Mouse (Mus musculus) B cell, adult (primary cell): ENCODE results near the gene Themis2. TPM values are rescaled to one million over a fixed set of nuclear protein-coding genes. Genes with fewer than 3 reads are reported as not detected.

ENCODE experiments used
- total RNA-seq: library from RNA; stranded (reverse); gene quantifications from 4 replicates; pipeline ENCODE4 v1.2.4, GENCODE M21; 2023; ENCODE audit not compliant: inconsistent age

Gene Themis2
- total RNA-seq, result 128 to 135 TPM (median 131 TPM) in 4 replicates

GRCm38 (mm10) chr4:132796196-132796886 is at the start of gene Themis2:
Gene Themis2 (minus strand): TSS chr4:132796387.

GRCm38 (mm10) chr4:132842970-132843704 is 47.0 kb upstream of the Themis2 start, which contains the start of gene Ppp1r8:
Gene Ppp1r8 (minus strand): TSS chr4:132843169.

GRCm38 (mm10) chr4:132767914-132768876 is 28.0 kb downstream of the Themis2 start, which contains the start of gene Rpa2:
Gene Rpa2 (plus strand): TSS chr4:132768332.

GRCm38 (mm10) chr4:132756974-132757373 is 39.2 kb downstream of the Themis2 start, which contains the start of gene Smpdl3b:
Gene Smpdl3b (minus strand): TSS chr4:132757252.

GRCm38 (mm10) chr4:132732148-132732684 is 64.0 kb downstream of the Themis2 start, which contains the start of gene Xkr8:
Gene Xkr8 (minus strand): TSS chr4:132732546.

Other genes starting within 250 kb of the Themis2 start
- gene Ptafr, start 232.3 kb downstream of the Themis2 start, total RNA-seq, result 1.00 to 1.3 TPM (median 1.2 TPM) in 4 replicates
- gene Eya3, start 157.4 kb downstream of the Themis2 start, total RNA-seq, result 38.9 to 43.7 TPM (median 41.4 TPM) in 4 replicates
- gene Xkr8, start 63.8 kb downstream of the Themis2 start, total RNA-seq, result 1.0 to 1.8 TPM (median 1.4 TPM) in 4 replicates
- gene Smpdl3b, start 39.1 kb downstream of the Themis2 start, total RNA-seq, result not detected in 4 replicates
- gene Rpa2, start 28.1 kb downstream of the Themis2 start, total RNA-seq, result 44.5 to 47.5 TPM (median 45.6 TPM) in 4 replicates
- 40.3 to 46.8 TPM (median 43.3 TPM) in 4 replicates for gene Ppp1r8, start 46.8 kb upstream of the Themis2 start, total RNA-seq
- 18.6 to 23.1 TPM (median 20.2 TPM) in 4 replicates for gene Stx12, start 88.1 kb upstream of the Themis2 start, total RNA-seq
- 39.7 to 54.8 TPM (median 45.5 TPM) in 4 replicates for gene Fam76a, start 126.2 kb upstream of the Themis2 start, total RNA-seq
- gene Fgr, start 177.7 kb upstream of the Themis2 start, total RNA-seq, result 29.1 to 35.3 TPM (median 33.7 TPM) in 4 replicates
- 67.0 to 73.4 TPM (median 70.2 TPM) in 4 replicates for gene Ahdc1, start 214.9 kb upstream of the Themis2 start, total RNA-seq